Mouse (Mus musculus) heart, embryonic 14.5 days (tissue): ENCODE measurements around the gene Tuba1a. TPM values are rescaled to one million over a fixed set of nuclear protein-coding genes. Genes with fewer than 3 reads are reported as not detected.
"Not testable (repeated sequence)": the region's sequence is repeated elsewhere in the genome, so short reads cannot be mapped to it uniquely, and the experiment has no call there.

Experiments
- ATAC-seq: fragments of 200-750 bp; cut with Nextera tagmentation; 2 replicates; pipeline ENCODE4 v1.8.0; 2017; ENCODE audit warnings: low read depth, moderate TSS enrichment; ENCODE audit not compliant: insufficient number of reproducible peaks, insufficient read depth, low FRiP score
- H3K27ac ChIP-seq, 2 experiments: fragments of 200-500 bp in 1 of 2; fragments of 300-500 bp in 1 of 2; sonication (generic) in 1 of 2; replicated peaks in 1 of 2; 2 replicates each; pipeline ENCODE4 v1.5.1; 2012 to 2014; ENCODE audit warnings: low read depth in 2 of 2, low read length in 2 of 2, control low read depth in 1 of 2, mild to moderate bottlenecking in 1 of 2, mixed read lengths in 1 of 2; ENCODE audit not compliant: control insufficient read depth in 1 of 2, insufficient read depth in 1 of 2
- H3K27me3 ChIP-seq: fragments of 300-500 bp; sonication (generic); 2 replicates; pipeline ENCODE4 v1.6.1; 2014; ENCODE audit warnings: mild to moderate bottlenecking, low read length, control low read depth; ENCODE audit not compliant: control insufficient read depth, insufficient read depth
- H3K36me3 ChIP-seq: fragments of 300-500 bp; sonication (generic); 2 replicates; pipeline ENCODE4 v1.6.1; 2014; ENCODE audit warnings: mild to moderate bottlenecking, control low read depth, low read length, mixed read lengths; ENCODE audit not compliant: control insufficient read depth, insufficient read depth
- H3K4me1 ChIP-seq, 2 experiments: fragments of 200-500 bp in 1 of 2; fragments of 300-500 bp in 1 of 2; sonication (generic) in 1 of 2; 2 replicates each; pipeline ENCODE4 v1.6.1; 2012 to 2014; ENCODE audit warnings: low read length in 2 of 2, control low read depth in 1 of 2, mixed read lengths in 1 of 2; ENCODE audit not compliant: control insufficient read depth in 2 of 2, insufficient read depth in 2 of 2
- H3K4me2 ChIP-seq: fragments of 300-500 bp; sonication (generic); 2 replicates; pipeline ENCODE4 v1.6.1; 2014; ENCODE audit warnings: mild to moderate bottlenecking, low read length
- H3K4me3 ChIP-seq, 2 experiments: fragments of 200-500 bp in 1 of 2; fragments of 300-500 bp in 1 of 2; sonication (generic) in 1 of 2; 2 replicates each; pipeline ENCODE4 v1.5.1; 2012 to 2014; ENCODE audit warnings: low read length in 2 of 2, mild to moderate bottlenecking in 2 of 2, control low read depth in 1 of 2, low read depth in 1 of 2, moderate library complexity in 1 of 2; ENCODE audit not compliant: control insufficient read depth in 1 of 2, insufficient read depth in 1 of 2
- H3K9ac ChIP-seq: fragments of 300-500 bp; sonication (generic); 2 replicates; pipeline ENCODE4 v1.6.1; 2014; ENCODE audit warnings: mild to moderate bottlenecking, low read length
- H3K9me3 ChIP-seq: fragments of 300-500 bp; sonication (generic); 2 replicates; pipeline ENCODE4 v1.6.1; 2016; ENCODE audit warnings: low read length, control low read depth; ENCODE audit not compliant: control insufficient read depth
- WGBS: fragments of 180-500 bp; shearing (Covaris S2); extraction: QIAGEN DNeasy Blood & Tissue Kit; methylation state at CpG from one replicate; pipeline ENCODE4 v1.1.7; 2014; 5-methylcytosine and 5-hydroxymethylcytosine counted together
- polyA plus RNA-seq: library from polyadenylated mRNA; unstranded; fragments of >200 nt; fragmentation: Nextera tagmentation; extraction: Ambion mirVana; gene quantifications from 2 replicates; pipeline ENCODE4 v1.2.1, GENCODE M21; 2014

Gene Tuba1a
- polyA plus RNA-seq, 1 experiment from 2014 or later = 917 TPM

DNA sequence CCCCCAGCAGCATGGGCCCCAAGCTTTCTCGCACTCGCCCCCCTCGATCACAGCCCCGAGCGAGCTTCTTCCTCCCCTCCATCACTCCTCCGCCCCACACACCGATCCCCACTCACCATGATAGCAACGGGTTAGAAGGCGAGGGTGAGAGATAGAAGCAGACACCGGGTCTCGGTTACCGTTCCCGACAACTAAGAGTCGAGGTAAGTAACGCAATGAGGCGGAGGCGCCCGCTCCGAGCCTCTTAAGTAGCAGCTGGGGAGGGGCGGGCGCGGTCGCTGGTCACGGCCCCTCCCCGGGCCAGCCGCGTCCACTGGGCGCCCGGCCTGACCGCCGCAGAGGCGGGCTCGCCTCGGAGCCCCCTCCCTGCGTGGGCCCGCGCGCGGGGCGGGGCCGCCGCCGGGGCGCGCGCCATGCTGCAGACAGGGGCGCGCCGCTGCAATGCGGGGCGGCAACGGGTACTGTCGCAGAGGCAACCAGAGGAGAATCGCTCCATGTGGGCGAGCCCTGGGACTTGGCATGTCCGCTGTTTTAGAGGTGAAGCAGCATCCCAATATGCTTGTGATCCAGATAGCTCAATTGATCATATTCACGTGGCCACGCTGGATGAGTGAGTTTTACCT is 19.2 kb downstream of the Tuba1a start, which contains the start of gene Tuba1b:
Gene Tuba1b (minus strand): TSS at position 349 of the 623 bp plus-strand sequence.
- 1% methylated on average over 56 of the region's 58 CpGs for WGBS
- Histone ChIP-seq H3K4me3 (peak within 1 kb of the TSS; percentile 80 to 96), H3K27ac (peak within 1 kb of the TSS; percentile 99), H3K4me1 (peaks cover 3 to 11% of the 10 kb centered on the region in 2 experiments), H3K9ac (peak within 1 kb of the TSS; percentile 97), H3K36me3 (peaks cover 17% of the 10 kb centered on the region), H3K4me2 (peak within 1 kb of the TSS; percentile 89), H3K9me3 (no peaks in the 10 kb centered on the region), H3K27me3 (no peaks in the 10 kb centered on the region)
- peak; percentile 94 for ATAC-seq

DNA sequence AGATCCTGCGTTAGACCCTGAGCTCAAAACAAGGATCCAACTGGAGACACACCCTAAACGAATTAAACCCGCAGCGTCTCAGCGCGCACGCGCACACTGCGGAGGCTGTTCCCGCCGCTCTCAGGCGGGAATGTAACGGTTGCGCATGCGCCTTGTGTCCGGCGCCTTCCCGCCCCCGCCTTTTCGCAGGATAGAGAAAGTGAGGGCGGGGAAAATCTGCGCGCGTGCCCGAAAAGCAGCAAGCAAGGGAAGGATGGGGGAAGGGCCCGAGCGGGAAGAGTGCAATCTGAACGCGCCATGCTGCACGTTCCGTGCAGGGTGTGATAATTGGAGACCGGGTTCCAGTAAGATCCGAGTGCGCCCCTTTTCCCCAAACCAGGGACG is 19.7 kb downstream of the Tuba1a start:
- Histone ChIP-seq H3K36me3 (peaks cover 17% of the 10 kb centered on the region), H3K4me3 (peak overlapping the region; percentile 80 to 96), H3K9me3 (no peaks in the 10 kb centered on the region), H3K27me3 (no peaks in the 10 kb centered on the region), H3K9ac (peak overlapping the region; percentile 97), H3K27ac (peak overlapping the region; percentile 99), H3K4me1 (peaks cover 3 to 11% of the 10 kb centered on the region in 2 experiments), H3K4me2 (peak overlapping the region; percentile 89)
- ATAC-seq = peak; percentile 80
- under 1% methylated on average over 35 of the region's 35 CpGs for WGBS

DNA sequence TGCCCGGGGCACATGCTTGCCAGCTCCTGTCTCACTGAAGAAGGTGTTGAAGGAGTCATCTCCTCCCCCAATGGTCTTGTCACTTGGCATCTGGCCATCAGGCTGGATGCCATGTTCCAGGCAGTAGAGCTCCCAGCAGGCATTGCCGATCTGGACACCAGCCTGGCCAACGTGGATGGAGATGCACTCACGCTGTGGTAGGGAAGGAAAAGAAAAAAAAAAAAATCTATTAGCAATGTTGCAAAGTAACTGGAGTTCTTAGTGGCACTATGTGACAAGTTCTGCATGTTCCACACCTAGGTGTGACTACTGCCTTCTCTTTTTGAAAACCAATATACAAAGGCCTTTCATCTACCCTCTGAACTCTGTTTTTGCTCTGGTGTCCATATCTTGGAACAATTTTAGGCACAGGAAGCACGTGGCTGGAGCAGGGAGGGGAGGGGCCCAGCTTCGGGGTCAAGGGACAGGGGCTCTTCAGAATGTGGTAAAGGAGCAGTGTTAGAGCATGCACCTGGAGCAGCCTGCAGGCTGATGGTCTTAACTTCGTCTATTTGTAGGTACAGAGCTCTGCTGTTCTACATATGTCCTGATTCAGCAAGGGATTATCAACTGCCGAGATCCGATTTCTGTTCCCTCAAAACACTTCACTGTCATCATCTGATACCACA is 20.4 kb downstream of the Tuba1a start:
- H3K4me3 ChIP-seq = peak overlapping the region; percentile 80 to 96
- peak overlapping the region; percentile 97 for H3K9ac ChIP-seq
- H3K4me1 ChIP-seq = peaks cover 3 to 11% of the 10 kb centered on the region in 2 experiments
- peaks cover 17% of the 10 kb centered on the region for H3K36me3 ChIP-seq
- peak overlapping the region; percentile 89 for H3K4me2 ChIP-seq
- not testable (repeated sequence) for H3K27me3 ChIP-seq, H3K9me3 ChIP-seq, ATAC-seq
- WGBS = under 1% methylated on average over 8 of the region's 9 CpGs
- H3K27ac ChIP-seq = peak overlapping the region; percentile 73 to 99

DNA sequence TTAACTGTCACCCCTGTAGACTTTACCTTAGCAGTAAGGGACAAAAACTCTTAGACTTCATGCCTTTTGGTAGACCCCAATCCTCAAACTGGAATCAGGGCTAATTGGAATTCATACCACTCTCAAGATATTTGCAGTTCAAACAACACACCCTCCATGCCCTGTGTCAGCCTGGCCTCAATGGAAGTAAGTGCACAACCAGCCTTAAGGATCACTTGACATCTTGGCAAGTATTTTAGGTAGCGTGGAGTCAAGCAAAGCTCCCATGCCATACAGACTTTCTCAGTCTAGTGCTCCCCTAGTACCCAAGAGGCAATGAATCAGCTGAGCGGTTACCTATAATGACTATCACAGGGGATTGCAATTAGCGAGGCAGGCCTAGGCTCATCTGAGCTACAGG is 22.5 kb downstream of the Tuba1a start:
- Histone ChIP-seq H3K4me1 (peaks cover 3 to 11% of the 10 kb centered on the region in 2 experiments), H3K36me3 (peaks cover 17% of the 10 kb centered on the region), H3K27ac (0 out of 4 replicates have a peak overlapping the region, but pooled peaks of 1 of the 2 experiments have one; percentile 24), H3K4me3 (no peak overlapping the region), H3K9me3 (no peaks in the 10 kb centered on the region), H3K27me3 (no peaks in the 10 kb centered on the region), H3K9ac (no peak overlapping the region; the same call in 1 of the 2 replicates), H3K4me2 (peak overlapping the region; percentile 13; the same call in 1 of the 2 replicates)
- ATAC-seq = no peak
- WGBS = 76% methylated on average over 3 of the region's 3 CpGs

DNA sequence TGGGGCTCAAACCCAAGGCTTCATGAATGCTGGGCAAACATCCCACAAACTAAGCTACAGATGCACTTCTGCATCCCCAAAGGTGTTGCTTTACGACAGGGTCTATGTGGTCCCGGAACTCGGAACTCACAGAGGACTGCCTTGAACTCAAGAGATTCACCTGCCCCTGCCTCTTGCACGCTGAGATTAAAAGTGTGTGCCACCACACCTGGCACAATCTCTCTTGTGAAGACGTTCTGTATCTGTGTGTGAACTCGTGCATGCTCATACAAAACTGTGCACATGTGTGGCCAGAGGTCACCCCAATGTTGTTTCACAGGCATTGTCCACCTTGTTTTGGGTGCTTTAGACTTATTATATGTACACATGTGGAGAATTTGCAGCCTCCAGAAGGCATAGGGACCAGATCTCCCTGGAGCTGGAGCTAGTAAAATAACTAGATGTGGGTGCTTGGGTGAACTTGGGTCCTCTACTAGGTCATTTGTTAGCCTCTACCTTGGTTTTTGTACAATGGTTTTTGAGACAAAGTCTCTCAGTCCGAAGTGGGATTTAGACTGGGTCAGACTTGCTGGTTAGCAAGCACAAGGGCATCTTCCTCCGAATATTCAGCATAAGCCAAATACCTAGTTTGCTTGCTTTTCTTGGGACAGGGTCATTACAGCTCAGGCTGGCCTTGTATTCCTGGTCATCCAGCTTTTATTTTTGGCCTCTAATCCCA is 23.3 kb downstream of the Tuba1a start:
- H3K9me3 ChIP-seq = no peaks in the 10 kb centered on the region
- WGBS = 51% methylated on average over 8 of the region's 8 CpGs
- H3K27ac ChIP-seq = peak overlapping the region in 1 of 2 experiments; percentile 37; a peak in 1 of 4 replicates
- H3K27me3 ChIP-seq = no peaks in the 10 kb centered on the region
- no peak for ATAC-seq
- H3K36me3 ChIP-seq = peaks cover 17% of the 10 kb centered on the region
- no peak overlapping the region for H3K9ac ChIP-seq
- H3K4me2 ChIP-seq = no peak overlapping the region
- H3K4me1 ChIP-seq = peaks cover 0 to 4% of the 10 kb centered on the region in 2 experiments; a peak in 2 of 4 replicates
- no peak overlapping the region for H3K4me3 ChIP-seq

DNA sequence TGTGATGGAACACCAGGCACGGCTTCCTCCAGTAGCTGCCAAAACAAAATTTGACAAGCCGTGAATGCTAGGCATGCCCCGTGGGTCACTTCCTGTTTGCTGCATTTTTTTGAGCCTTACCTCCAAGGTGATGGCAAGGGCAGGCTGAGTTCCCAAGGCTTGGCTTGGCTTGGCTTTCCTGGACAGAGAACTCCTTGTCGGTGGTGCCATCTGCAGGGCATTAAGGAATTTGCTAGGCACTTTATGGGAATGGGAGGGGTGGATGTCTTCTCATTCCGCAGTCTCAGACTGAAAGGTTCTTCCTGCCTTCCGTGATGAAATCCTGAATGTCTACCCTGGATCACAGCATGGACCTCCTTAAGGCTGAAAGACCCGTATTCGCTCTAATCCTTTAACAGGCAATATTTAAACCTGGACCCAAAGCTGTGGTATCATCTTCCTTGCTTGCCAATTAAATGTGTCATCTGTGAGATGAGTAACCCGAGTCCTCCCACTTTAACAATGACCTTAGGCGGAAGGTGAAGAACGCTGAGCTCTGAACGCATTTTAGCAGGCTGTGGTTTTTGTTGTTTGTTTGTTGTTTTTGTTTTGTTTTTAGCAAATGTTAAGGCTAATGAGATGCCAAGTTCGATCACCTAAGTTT is 24.8 kb downstream of the Tuba1a start:
- Histone ChIP-seq H3K4me3 (no peak overlapping the region), H3K9ac (peak overlapping the region; percentile 26; the same call in 1 of the 2 replicates), H3K36me3 (peaks cover 17% of the 10 kb centered on the region), H3K27ac (peak overlapping the region; percentile 21 to 29; a peak in 3 of 4 replicates), H3K27me3 (no peaks in the 10 kb centered on the region), H3K4me1 (peaks cover 0 to 4% of the 10 kb centered on the region in 2 experiments; a peak in 2 of 4 replicates), H3K9me3 (no peaks in the 10 kb centered on the region), H3K4me2 (peak overlapping the region; percentile 46)
- peak; percentile 61 for ATAC-seq
- WGBS = 12% methylated on average over 13 of the region's 13 CpGs

DNA sequence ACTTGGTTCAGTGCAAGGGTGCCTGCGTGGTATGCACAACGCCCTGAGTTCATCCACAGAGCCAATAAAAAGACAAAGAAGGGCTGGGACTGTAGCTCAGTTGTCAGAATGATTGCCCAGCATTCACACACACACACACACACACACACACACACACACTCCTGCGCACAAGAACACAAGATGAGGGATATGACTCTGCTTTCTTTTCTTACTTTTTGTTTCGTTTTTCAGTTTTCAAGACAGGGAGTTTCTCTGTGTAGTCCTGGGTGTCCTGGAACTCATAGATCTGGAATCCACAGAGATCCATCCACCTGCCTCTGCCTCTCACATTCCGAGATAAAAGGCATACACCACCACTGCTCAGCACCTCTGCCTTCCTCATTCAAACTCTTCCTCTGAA is 25.9 kb downstream of the Tuba1a start:
- Histone ChIP-seq H3K4me1 (peaks cover 0 to 4% of the 10 kb centered on the region in 2 experiments; a peak in 2 of 4 replicates), H3K27ac (no peak overlapping the region), H3K36me3 (peaks cover 17% of the 10 kb centered on the region), H3K4me3 (no peak overlapping the region), H3K27me3 (no peaks in the 10 kb centered on the region), H3K4me2 (no peak overlapping the region), H3K9ac (no peak overlapping the region), H3K9me3 (no peaks in the 10 kb centered on the region)
- no peak for ATAC-seq
- 83% methylated on average over 5 of the region's 5 CpGs for WGBS
